Mouse (Mus musculus) stomach, embryonic 14.5 days (tissue): ENCODE data around the gene Extl2. TPM values are rescaled to one million over a fixed set of nuclear protein-coding genes. Genes with fewer than 3 reads are reported as not detected.

Source experiments
- ATAC-seq: fragments of 200-750 bp; cut with Nextera tagmentation; 2 replicates; pipeline ENCODE4 v1.8.0; 2017; ENCODE audit warnings: low read depth, moderate TSS enrichment; ENCODE audit not compliant: insufficient number of reproducible peaks, insufficient read depth, low FRiP score
- H3K27ac ChIP-seq: fragments of 300-500 bp; sonication (generic); 2 replicates; pipeline ENCODE4 v1.5.1; 2014; ENCODE audit warnings: mild to moderate bottlenecking, low read length, moderate library complexity, mixed read lengths
- H3K27me3 ChIP-seq: fragments of 300-500 bp; sonication (generic); 2 replicates; pipeline ENCODE4 v1.6.1; 2014; ENCODE audit warnings: low read length, control low read depth, mixed read lengths; ENCODE audit not compliant: control insufficient read depth, insufficient read depth
- H3K36me3 ChIP-seq: fragments of 300-500 bp; sonication (generic); 2 replicates; pipeline ENCODE4 v1.6.1; 2014; ENCODE audit warnings: mild to moderate bottlenecking, control low read depth, low read length, moderate library complexity, mixed read lengths; ENCODE audit not compliant: control insufficient read depth, insufficient read depth
- H3K4me1 ChIP-seq: fragments of 300-500 bp; sonication (generic); 2 replicates; pipeline ENCODE4 v1.6.1; 2014; ENCODE audit warnings: low read length, control low read depth, mixed read lengths; ENCODE audit not compliant: control insufficient read depth, insufficient read depth
- H3K4me2 ChIP-seq: fragments of 300-500 bp; sonication (generic); replicated peaks from 2 replicates; pipeline ENCODE4 v1.6.1; 2014; ENCODE audit warnings: low read depth, low read length, control low read depth
- H3K4me3 ChIP-seq: fragments of 300-500 bp; sonication (generic); 2 replicates; pipeline ENCODE4 v1.5.1; 2014; ENCODE audit warnings: low read depth, low read length, control low read depth
- H3K9ac ChIP-seq: fragments of 300-500 bp; sonication (generic); replicated peaks from 2 replicates; pipeline ENCODE4 v1.6.1; 2014; ENCODE audit warnings: low read depth, mild to moderate bottlenecking, control low read depth, low read length, moderate library complexity, mixed read lengths
- H3K9me3 ChIP-seq: fragments of 300-500 bp; sonication (generic); 2 replicates; pipeline ENCODE4 v1.6.1; 2016; ENCODE audit warnings: low read depth, low read length, control low read depth; ENCODE audit not compliant: control insufficient read depth
- WGBS: fragments of 180-500 bp; shearing (Covaris S2); extraction: QIAGEN DNeasy Blood & Tissue Kit; methylation state at CpG from one replicate; pipeline ENCODE4 v1.1.7; 2014; 5-methylcytosine and 5-hydroxymethylcytosine counted together
- polyA plus RNA-seq: library from polyadenylated mRNA; unstranded; fragments of >200 nt; fragmentation: Nextera tagmentation; extraction: Ambion mirVana; gene quantifications from 2 replicates; pipeline ENCODE4 v1.2.1, GENCODE M21; 2014

Gene Extl2
- polyA plus RNA-seq, 1 experiment from 2014 or later = 28.9 TPM

GRCm38 (mm10) chr3:115992588-115992987 is 14.7 kb upstream of the Extl2 start:
- no peaks in the 10 kb centered on the region for H3K9me3 ChIP-seq
- no peak overlapping the region for H3K4me2 ChIP-seq
- H3K36me3 ChIP-seq = peaks cover 11% of the 10 kb centered on the region
- H3K27me3 ChIP-seq = no peaks in the 10 kb centered on the region
- no peak overlapping the region for H3K4me3 ChIP-seq
- 80% methylated on average over 4 of the region's 4 CpGs for WGBS
- H3K4me1 ChIP-seq = no peaks in the 10 kb centered on the region
- H3K27ac ChIP-seq = no peak overlapping the region
- no peak overlapping the region for H3K9ac ChIP-seq
- no peak for ATAC-seq

DNA sequence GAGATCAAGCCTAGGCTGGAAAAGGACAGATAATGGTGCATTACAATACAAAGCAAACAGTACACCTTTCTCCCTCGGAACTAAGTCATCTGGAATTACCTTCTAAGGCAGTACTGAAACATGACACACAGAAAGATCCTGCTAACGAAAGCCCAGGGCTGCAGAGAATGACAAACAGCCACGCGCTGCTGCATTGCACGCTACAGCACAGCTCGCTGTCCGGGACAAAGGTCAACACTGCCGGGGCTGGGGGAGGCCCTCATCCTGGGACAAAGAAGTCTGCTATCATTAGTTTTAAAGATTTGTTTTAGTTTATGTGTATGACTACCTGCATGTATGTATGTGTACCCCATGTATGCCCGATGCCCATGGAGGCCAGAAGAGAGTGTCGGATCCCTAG is 14.2 kb upstream of the Extl2 start:
- Histone ChIP-seq H3K4me2 (no peak overlapping the region), H3K27ac (no peak overlapping the region), H3K9ac (no peak overlapping the region), H3K4me3 (no peak overlapping the region), H3K36me3 (peaks cover 12% of the 10 kb centered on the region), H3K9me3 (no peaks in the 10 kb centered on the region; the same call in 1 of the 2 replicates), H3K27me3 (no peaks in the 10 kb centered on the region), H3K4me1 (no peaks in the 10 kb centered on the region)
- WGBS = 64% methylated on average over 10 of the region's 10 CpGs
- no peak for ATAC-seq

DNA sequence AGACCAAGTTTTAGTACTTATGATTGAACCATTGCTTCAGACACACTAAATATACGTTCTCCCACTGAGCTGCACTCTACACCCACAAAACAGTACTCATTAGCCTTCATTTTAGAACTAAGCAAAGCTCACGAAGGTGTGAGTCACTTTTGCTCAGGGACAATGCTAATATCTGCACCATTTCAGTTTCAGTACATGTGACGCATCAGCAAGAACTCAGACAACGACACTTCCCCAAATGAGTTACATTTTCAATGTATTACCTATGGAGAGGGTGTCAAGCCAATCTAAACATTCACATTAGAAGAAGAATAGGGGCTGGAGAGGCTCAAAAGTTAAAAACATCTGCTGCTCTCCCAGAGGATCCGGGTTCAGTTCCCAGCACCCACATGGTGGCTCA is 10.3 kb upstream of the Extl2 start:
- Histone ChIP-seq H3K9ac (no peak overlapping the region), H3K27me3 (no peaks in the 10 kb centered on the region), H3K9me3 (no peaks in the 10 kb centered on the region; the same call in 1 of the 2 replicates), H3K4me1 (no peaks in the 10 kb centered on the region), H3K27ac (no peak overlapping the region), H3K4me3 (no peak overlapping the region), H3K4me2 (no peak overlapping the region), H3K36me3 (peaks cover 4% of the 10 kb centered on the region; the same call in 1 of the 2 replicates)
- no peak for ATAC-seq
- 87% methylated on average over 5 of the region's 5 CpGs for WGBS

- peak overlapping the region; percentile 86 for H3K4me3 ChIP-seq
- peak overlapping the region; percentile 93 for H3K4me2 ChIP-seq
- peak overlapping the region; percentile 66 for H3K9ac ChIP-seq
- ATAC-seq = peak; percentile 16
- H3K27me3 ChIP-seq = no peaks in the 10 kb centered on the region
- H3K9me3 ChIP-seq = no peaks in the 10 kb centered on the region
- H3K36me3 ChIP-seq = peaks cover 8% of the 10 kb centered on the region; the same call in 1 of the 2 replicates
- H3K4me1 ChIP-seq = peaks cover 4% of the 10 kb centered on the region; the same call in 1 of the 2 replicates
- H3K27ac ChIP-seq = peak overlapping the region; percentile 92
- WGBS = 7% methylated on average over 12 of the region's 12 CpGs
Measured at GRCm38 (mm10) chr3:116006284-116006977, 831 bp upstream of the Extl2 start.

DNA sequence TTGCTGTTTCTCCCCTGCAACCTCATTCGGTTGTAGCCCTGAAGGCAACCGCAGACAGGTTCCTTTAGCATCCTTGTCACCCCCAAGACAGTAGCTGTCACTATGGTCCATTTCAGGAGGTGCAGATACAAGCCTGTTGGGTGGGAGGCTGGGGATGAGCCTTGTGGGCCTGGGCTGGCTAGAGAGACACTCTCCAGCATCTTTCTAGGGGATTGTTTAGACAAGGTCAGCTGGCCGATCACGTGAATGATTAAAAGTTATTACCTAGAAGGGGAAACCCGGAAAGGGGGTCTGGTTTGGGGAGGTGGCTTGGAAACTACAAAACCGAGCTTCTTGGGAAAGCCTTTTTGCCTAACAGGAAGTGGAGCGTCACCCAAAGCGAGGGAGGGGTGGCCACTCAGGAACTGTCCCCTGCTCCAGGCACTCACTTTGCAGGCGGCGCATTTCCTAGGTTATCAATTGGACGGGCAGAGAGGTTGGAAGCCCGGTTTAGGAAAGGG is 729 bp downstream of the Extl2 start:
- ATAC-seq = peak; percentile 54
- H3K9me3 ChIP-seq = no peaks in the 10 kb centered on the region
- H3K9ac ChIP-seq = peak overlapping the region; percentile 34; the same call in 1 of the 2 replicates
- WGBS = under 1% methylated on average over 12 of the region's 12 CpGs
- H3K4me1 ChIP-seq = peaks cover 4% of the 10 kb centered on the region; the same call in 1 of the 2 replicates
- H3K27me3 ChIP-seq = no peaks in the 10 kb centered on the region
- H3K4me3 ChIP-seq = peak overlapping the region; percentile 86
- peaks cover 8% of the 10 kb centered on the region; the same call in 1 of the 2 replicates for H3K36me3 ChIP-seq
- H3K4me2 ChIP-seq = peak overlapping the region; percentile 93
- peak overlapping the region; percentile 92 for H3K27ac ChIP-seq

DNA sequence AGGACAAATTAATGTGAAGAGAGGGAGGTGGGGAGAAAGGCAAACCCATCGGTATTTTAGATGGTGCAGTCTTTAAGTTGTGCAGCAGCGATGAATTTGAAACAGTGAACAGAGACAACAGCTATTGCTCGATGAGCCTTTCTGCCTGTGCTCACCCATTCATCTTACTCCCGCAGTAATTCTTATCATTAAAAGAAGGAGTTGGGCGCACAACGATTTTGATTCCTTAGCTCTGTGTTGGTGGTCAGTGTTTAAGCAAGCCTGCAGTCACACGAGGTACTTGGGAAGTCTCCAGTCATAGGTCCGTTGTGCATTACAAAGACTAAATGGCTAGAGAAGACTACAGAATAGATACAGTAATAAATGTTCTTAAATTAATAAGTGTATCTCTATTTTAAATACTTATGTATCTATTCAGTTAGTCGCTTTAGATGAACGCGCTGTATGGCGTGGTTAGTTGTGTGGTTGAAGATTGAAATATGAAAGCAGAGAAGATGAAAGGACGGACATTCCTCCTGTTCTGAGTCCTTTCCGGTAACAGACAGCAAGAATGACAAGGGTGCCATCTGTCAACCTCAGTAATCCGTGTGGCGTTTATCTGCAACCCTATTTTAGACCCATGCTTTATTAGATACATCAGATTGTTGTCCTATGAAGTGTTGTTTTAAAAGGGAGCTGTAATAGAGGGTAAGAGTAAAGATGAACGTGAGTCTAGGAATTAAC is 2.5 kb downstream of the Extl2 start:
- no peak overlapping the region for H3K9ac ChIP-seq
- no peaks in the 10 kb centered on the region for H3K27me3 ChIP-seq
- WGBS = 87% methylated on average over 17 of the region's 17 CpGs
- peaks cover 5% of the 10 kb centered on the region; the same call in 1 of the 2 replicates for H3K36me3 ChIP-seq
- no peak overlapping the region for H3K27ac ChIP-seq
- H3K4me3 ChIP-seq = no peak overlapping the region
- no peaks in the 10 kb centered on the region for H3K9me3 ChIP-seq
- H3K4me2 ChIP-seq = no peak overlapping the region
- no peak for ATAC-seq
- H3K4me1 ChIP-seq = peaks cover 4% of the 10 kb centered on the region; the same call in 1 of the 2 replicates

GRCm38 (mm10) chr3:116014901-116015300 is 7.6 kb downstream of the Extl2 start:
- H3K9me3 ChIP-seq = no peaks in the 10 kb centered on the region
- H3K27ac ChIP-seq = no peak overlapping the region
- H3K4me2 ChIP-seq = no peak overlapping the region
- no peak for ATAC-seq
- no peaks in the 10 kb centered on the region for H3K36me3 ChIP-seq
- H3K27me3 ChIP-seq = no peaks in the 10 kb centered on the region
- H3K4me1 ChIP-seq = no peaks in the 10 kb centered on the region
- WGBS = 92% methylated on average over 6 of the region's 6 CpGs
- no peak overlapping the region for H3K9ac ChIP-seq
- no peak overlapping the region for H3K4me3 ChIP-seq

GRCm38 (mm10) chr3:116016116-116016515 is 8.9 kb downstream of the Extl2 start:
- 92% methylated on average over 13 of the region's 13 CpGs for WGBS
- no peak overlapping the region for H3K27ac ChIP-seq
- ATAC-seq = no peak
- no peak overlapping the region for H3K4me3 ChIP-seq
- H3K9ac ChIP-seq = no peak overlapping the region
- no peak overlapping the region for H3K4me2 ChIP-seq
- no peaks in the 10 kb centered on the region for H3K36me3 ChIP-seq
- H3K27me3 ChIP-seq = no peaks in the 10 kb centered on the region
- H3K4me1 ChIP-seq = no peaks in the 10 kb centered on the region
- no peaks in the 10 kb centered on the region for H3K9me3 ChIP-seq
